Mouse (Mus musculus): Measurements from ENCODE around the gene Scnn1a. TPM values are rescaled to one million over a fixed set of nuclear protein-coding genes. Genes with fewer than 3 reads are reported as not detected.
A peak's percentile ranks its signal among the peaks of the same experiment; 100 is the strongest.

Scnn1a gene
- polyA plus RNA-seq, 1 experiment: 11.9 TPM

GRCm38 (mm10) chr6:125284751-125285150 lies 35.7 kb upstream of the Scnn1a start:
- WGBS: 80% methylated on average over 7 of the region's 7 CpGs
- H3K4me3 ChIP-seq (ENCODE audit: low read depth, low read length): no peak overlapping the region
- peaks cover 5% of the 10 kb centered on the region; the same call in 1 of the 2 replicates for H3K4me1 ChIP-seq (ENCODE audit: control insufficient read depth, insufficient read depth, insufficient read length, low read length)
- no peak overlapping the region for H3K27ac ChIP-seq (ENCODE audit: insufficient read depth, low read depth, low read length)
- H3K36me3 ChIP-seq (ENCODE audit: control insufficient read depth, insufficient read depth, low read length): no peaks in the 10 kb centered on the region
- H3K27me3 ChIP-seq (ENCODE audit: control insufficient read depth, insufficient read depth, low read length): no peaks in the 10 kb centered on the region
- TF ChIP-seq POLR2A (IDR thresholded peaks at IDR 0.05; ENCODE audit: low read depth, low read length): no peak
- TF ChIP-seq CTCF (IDR thresholded peaks at IDR 0.05; ENCODE audit: extremely low read depth, insufficient read length, insufficient replicate concordance, low read depth, low read length): no peak

DNA sequence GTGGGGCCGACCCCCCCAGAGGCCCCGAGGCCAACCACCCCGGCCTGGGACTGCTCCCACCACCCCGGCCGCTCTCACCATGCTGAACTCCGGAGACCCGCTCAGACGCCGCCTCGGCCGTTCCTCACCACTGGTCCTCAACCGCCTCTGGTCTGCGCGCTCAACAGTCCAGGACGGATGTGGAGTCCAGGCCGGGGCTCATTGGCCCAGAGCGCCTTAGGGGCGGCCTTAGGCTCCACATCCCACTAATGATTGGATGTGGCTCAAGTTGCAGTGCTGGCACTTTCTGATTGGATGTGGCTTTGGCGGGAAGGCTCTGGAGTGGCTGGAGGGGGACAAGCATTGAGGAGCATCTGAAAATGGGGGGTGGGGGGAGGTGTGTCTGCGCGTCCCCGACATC lies 34.6 kb upstream of the Scnn1a start, which contains the start of gene Tuba3a:
Gene Tuba3a (minus strand): TSS at position 153 of the 400 bp plus-strand sequence.
- Histone ChIP-seq H3K27me3 (ENCODE audit: control insufficient read depth, insufficient read depth, low read length) (no peaks in the 10 kb centered on the region), H3K36me3 (ENCODE audit: control insufficient read depth, insufficient read depth, low read length) (no peaks in the 10 kb centered on the region), H3K4me1 (ENCODE audit: control insufficient read depth, insufficient read depth, insufficient read length, low read length) (peaks cover 5% of the 10 kb centered on the region; the same call in 1 of the 2 replicates), H3K4me3 (ENCODE audit: low read depth, low read length) (no peak within 1 kb of the TSS), H3K27ac (ENCODE audit: insufficient read depth, low read depth, low read length) (no peak within 1 kb of the TSS)
- no peak for TF ChIP-seq CTCF (IDR thresholded peaks at IDR 0.05; ENCODE audit: extremely low read depth, insufficient read length, insufficient replicate concordance, low read depth, low read length)
- TF ChIP-seq POLR2A (IDR thresholded peaks at IDR 0.05; ENCODE audit: low read depth, low read length): no peak
- WGBS: 96% methylated on average over 22 of the region's 22 CpGs

GRCm38 (mm10) chr6:125286944-125287343 lies 33.5 kb upstream of the Scnn1a start:
- WGBS: 82% methylated on average over 4 of the region's 4 CpGs
- H3K27me3 ChIP-seq (ENCODE audit: control insufficient read depth, insufficient read depth, low read length): no peaks in the 10 kb centered on the region

DNA sequence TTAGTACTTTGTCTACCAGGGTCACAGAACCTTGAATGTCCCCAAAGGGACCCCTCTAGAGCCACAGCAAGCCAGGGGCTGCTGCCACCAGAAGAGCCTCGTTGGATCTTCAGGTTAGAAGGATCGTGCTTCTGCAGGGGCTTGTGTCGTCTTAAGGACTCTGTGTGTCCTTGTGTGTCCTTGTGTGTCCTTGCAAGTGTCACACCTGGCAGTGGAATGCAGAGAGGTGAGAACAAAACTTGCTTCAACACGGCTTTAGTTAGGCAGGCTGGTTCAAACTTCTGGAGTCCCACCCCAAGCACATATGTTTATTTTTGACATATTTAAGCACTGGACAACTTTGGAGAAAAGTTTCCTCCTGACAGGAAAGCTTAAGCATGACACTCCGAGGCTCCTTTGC lies 31.7 kb upstream of the Scnn1a start:
- Histone ChIP-seq H3K4me1 (ENCODE audit: control insufficient read depth, insufficient read depth, insufficient read length, low read length) (peaks cover 12% of the 10 kb centered on the region; the same call in 1 of the 2 replicates), H3K27me3 (ENCODE audit: control insufficient read depth, insufficient read depth, low read length) (no peaks in the 10 kb centered on the region), H3K36me3 (ENCODE audit: control insufficient read depth, insufficient read depth, low read length) (no peaks in the 10 kb centered on the region), H3K4me3 (ENCODE audit: low read depth, low read length) (no peak overlapping the region), H3K27ac (ENCODE audit: insufficient read depth, low read depth, low read length) (no peak overlapping the region)
- no peak for TF ChIP-seq CTCF (IDR thresholded peaks at IDR 0.05; ENCODE audit: extremely low read depth, insufficient read length, insufficient replicate concordance, low read depth, low read length)
- no peak for TF ChIP-seq POLR2A (IDR thresholded peaks at IDR 0.05; ENCODE audit: low read depth, low read length)
- 51% methylated on average over 5 of the region's 5 CpGs for WGBS

More at GRCm38 (mm10) chr6:125286944-125287343, 33.5 kb upstream of the Scnn1a start:
- TF ChIP-seq POLR2A (IDR thresholded peaks at IDR 0.05; ENCODE audit: low read depth, low read length): no peak
- no peak for TF ChIP-seq CTCF (IDR thresholded peaks at IDR 0.05; ENCODE audit: extremely low read depth, insufficient read length, insufficient replicate concordance, low read depth, low read length)
- Histone ChIP-seq H3K36me3 (ENCODE audit: control insufficient read depth, insufficient read depth, low read length) (no peaks in the 10 kb centered on the region), H3K27ac (ENCODE audit: insufficient read depth, low read depth, low read length) (no peak overlapping the region), H3K4me1 (ENCODE audit: control insufficient read depth, insufficient read depth, insufficient read length, low read length) (peaks cover 12% of the 10 kb centered on the region; the same call in 1 of the 2 replicates), H3K4me3 (ENCODE audit: low read depth, low read length) (no peak overlapping the region)

- Histone ChIP-seq H3K27me3 (ENCODE audit: control insufficient read depth, insufficient read depth, low read length) (no peaks in the 10 kb centered on the region), H3K27ac (ENCODE audit: insufficient read depth, low read depth, low read length) (0 out of 2 replicates have a peak overlapping the region, but pooled peaks have one; percentile 69), H3K4me1 (ENCODE audit: control insufficient read depth, insufficient read depth, insufficient read length, low read length) (peaks cover 21% of the 10 kb centered on the region; the same call in 1 of the 2 replicates), H3K36me3 (ENCODE audit: control insufficient read depth, insufficient read depth, low read length) (no peaks in the 10 kb centered on the region), H3K4me3 (ENCODE audit: low read depth, low read length) (no peak overlapping the region)
- WGBS: 79% methylated on average over 4 of the region's 4 CpGs
- no peak for TF ChIP-seq CTCF (IDR thresholded peaks at IDR 0.05; ENCODE audit: extremely low read depth, insufficient read length, insufficient replicate concordance, low read depth, low read length)
- TF ChIP-seq POLR2A (IDR thresholded peaks at IDR 0.05; ENCODE audit: low read depth, low read length): no peak
These were observed 29.1 kb upstream of the Scnn1a start for GRCm38 (mm10) chr6:125291329-125291728.

GRCm38 (mm10) chr6:125292256-125292655 lies 28.2 kb upstream of the Scnn1a start:
- TF ChIP-seq POLR2A (IDR thresholded peaks at IDR 0.05; ENCODE audit: low read depth, low read length): no peak
- no peak for TF ChIP-seq CTCF (IDR thresholded peaks at IDR 0.05; ENCODE audit: extremely low read depth, insufficient read length, insufficient replicate concordance, low read depth, low read length)
- Histone ChIP-seq H3K36me3 (ENCODE audit: control insufficient read depth, insufficient read depth, low read length) (no peaks in the 10 kb centered on the region), H3K27ac (ENCODE audit: insufficient read depth, low read depth, low read length) (peak overlapping the region; percentile 76), H3K4me1 (ENCODE audit: control insufficient read depth, insufficient read depth, insufficient read length, low read length) (peaks cover 27% of the 10 kb centered on the region; the same call in 1 of the 2 replicates), H3K4me3 (ENCODE audit: low read depth, low read length) (no peak overlapping the region), H3K27me3 (ENCODE audit: control insufficient read depth, insufficient read depth, low read length) (no peaks in the 10 kb centered on the region)
- WGBS: 29% methylated on average over 7 of the region's 7 CpGs

DNA sequence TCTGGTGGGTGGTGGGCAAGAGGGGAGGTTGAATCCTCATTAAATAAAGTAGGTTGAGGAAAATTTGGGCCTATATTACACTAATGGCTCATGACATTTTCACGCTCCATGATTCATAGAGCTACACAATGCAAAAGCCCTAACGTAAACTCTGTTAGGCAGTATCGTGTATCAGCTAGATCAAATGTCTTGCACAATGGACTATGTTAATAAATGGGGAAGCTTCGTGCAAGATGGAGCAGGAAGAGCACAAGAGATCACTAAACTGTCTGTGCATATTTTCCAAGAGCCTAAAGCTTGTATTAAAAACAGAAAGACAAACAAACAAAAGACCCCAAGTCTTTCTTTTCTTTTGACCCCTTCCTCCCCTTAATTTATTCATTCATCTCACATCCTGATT lies 26.4 kb upstream of the Scnn1a start:
- Histone ChIP-seq H3K4me3 (ENCODE audit: low read depth, low read length) (no peak overlapping the region), H3K4me1 (ENCODE audit: control insufficient read depth, insufficient read depth, insufficient read length, low read length) (peaks cover 27% of the 10 kb centered on the region; the same call in 1 of the 2 replicates), H3K36me3 (ENCODE audit: control insufficient read depth, insufficient read depth, low read length) (no peaks in the 10 kb centered on the region), H3K27ac (ENCODE audit: insufficient read depth, low read depth, low read length) (no peak overlapping the region), H3K27me3 (ENCODE audit: control insufficient read depth, insufficient read depth, low read length) (no peaks in the 10 kb centered on the region)
- 91% methylated on average over 4 of the region's 4 CpGs for WGBS
- TF ChIP-seq POLR2A (IDR thresholded peaks at IDR 0.05; ENCODE audit: low read depth, low read length) (no peak), CTCF (IDR thresholded peaks at IDR 0.05; ENCODE audit: extremely low read depth, insufficient read length, insufficient replicate concordance, low read depth, low read length) (no peak)

Measured in small intestine, adult 2 months (tissue).